9 mouse cellular contexts compared by ENCODE assay signal in the genomic region with DNA sequence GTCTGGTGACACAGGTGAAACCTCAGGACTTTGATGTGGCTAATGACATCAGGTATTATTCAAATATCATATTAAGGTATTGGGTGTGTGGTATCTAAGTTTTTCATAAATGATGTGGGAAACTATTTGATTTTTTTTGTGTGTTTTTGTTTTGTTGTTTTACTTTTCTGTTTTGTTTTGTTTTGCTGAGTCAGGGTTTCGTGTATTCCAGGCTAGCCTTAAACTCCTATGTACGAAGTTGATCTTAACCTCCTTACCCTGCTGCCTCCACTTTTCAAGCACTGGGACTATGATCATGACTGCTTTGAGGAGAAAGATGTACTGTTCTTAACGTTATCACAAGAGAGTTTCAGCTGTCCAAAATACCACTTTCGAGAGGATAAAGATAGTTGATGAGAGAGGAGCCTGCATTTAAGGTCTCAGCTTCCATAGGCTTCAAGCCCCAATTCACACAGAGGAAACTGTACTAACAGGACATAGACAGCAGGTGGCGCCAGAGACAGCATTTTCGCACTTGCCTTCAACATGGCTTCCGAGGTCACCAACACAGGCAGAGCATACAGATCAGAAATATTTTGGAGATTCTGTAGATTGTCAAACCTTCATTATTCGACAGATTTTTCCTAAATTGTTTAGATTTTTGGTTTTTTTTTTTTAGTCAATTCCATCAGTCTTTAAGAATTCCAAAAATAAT.
DNase-seq lines count a peak whose midpoint lies in the region; TF ChIP-seq lines count a peak whose summit lies in the region.
"Had no signal": no experiment of that assay in that cellular context is flagged by ENCODE, and none has a peak within 500 bp of the region (broad histone marks: within the 10 kb centered on the region; RNA-seq: fewer than 3 reads in every experiment).

No protein-coding gene starts in this region.

- peak; percentile 85 for DNase-seq in adrenal gland, postnatal 10 days
- peak; percentile 77 for DNase-seq in embryo, embryonic 11 days
- DNase-seq in heart, embryonic 10.5 days (ENCODE audit: low spot score) = peak; percentile 82
- DNase-seq in kidney, postnatal 4 days = peak; percentile 86
- DNase-seq in lung, adult 2 months = peak; percentile 53
- DNase-seq in retina, embryonic 14.5 days (ENCODE audit: low spot score) = peak; percentile 92
- peak; percentile 63 to 71 for DNase-seq in thymus, postnatal 36 days

- H3K27ac ChIP-seq in heart, embryonic 10.5 days = no peak overlapping the region
- H3K27ac ChIP-seq: limb, embryonic 15.5 days had no signal

- no peaks in the 10 kb centered on the region for H3K9me3 ChIP-seq in E14TG2a.4 (ENCODE audit: low read length)
- no peaks in the 10 kb centered on the region for H3K9me3 ChIP-seq in heart, embryonic 10.5 days
- H3K9me3 ChIP-seq: limb, embryonic 15.5 days had no signal

- no peak overlapping the region for H3K4me3 ChIP-seq in E14TG2a.4 (replicated peaks; ENCODE audit: low read length)
- H3K4me3 ChIP-seq in heart, embryonic 10.5 days = no peak overlapping the region
- no peak overlapping the region for H3K4me3 ChIP-seq in lung, adult 2 months (replicated peaks; ENCODE audit: extremely low read depth, low read depth, low read length)
- H3K4me3 ChIP-seq: limb, embryonic 15.5 days had no signal

- no peak for TF ChIP-seq POLR2A in lung, adult 2 months (IDR thresholded peaks at IDR 0.05; ENCODE audit: borderline replicate concordance, extremely low read depth, low read depth, low read length)

- peak; percentile 83 for TF ChIP-seq CTCF in E14TG2a.4 (conservative IDR thresholded peaks at IDR 0.05; ENCODE audit: low read length)
- peak; percentile 93 for TF ChIP-seq CTCF in lung, adult 2 months (IDR thresholded peaks at IDR 0.05; ENCODE audit: insufficient read depth, low read length)

- H3K36me3 ChIP-seq in E14TG2a.4 (ENCODE audit: insufficient read depth, low read length) = no peaks in the 10 kb centered on the region
- H3K36me3 ChIP-seq in heart, embryonic 10.5 days = no peaks in the 10 kb centered on the region
- H3K36me3 ChIP-seq: limb, embryonic 15.5 days had no signal

- H3K4me1 ChIP-seq in E14TG2a.4 (replicated peaks; ENCODE audit: low read depth, low read length) = no peaks in the 10 kb centered on the region
- H3K4me1 ChIP-seq in heart, embryonic 10.5 days = no peaks in the 10 kb centered on the region
- no peaks in the 10 kb centered on the region for H3K4me1 ChIP-seq in lung, adult 2 months (ENCODE audit: control insufficient read depth, insufficient read depth, low read length)
- H3K4me1 ChIP-seq: limb, embryonic 15.5 days had no signal

- peaks cover 12% of the 10 kb centered on the region; the same call in 1 of the 2 replicates for H3K27me3 ChIP-seq in E14TG2a.4 (ENCODE audit: insufficient read depth, low read length)
- no peaks in the 10 kb centered on the region for H3K27me3 ChIP-seq in heart, embryonic 10.5 days (ENCODE audit: insufficient read depth, poor library complexity, severe bottlenecking)
- H3K27me3 ChIP-seq: limb, embryonic 15.5 days had no signal

- WGBS in heart, embryonic 10.5 days = 29% methylated on average over 8 of the region's 8 CpGs
- WGBS in lung, adult 2 months = 19% methylated on average over 8 of the region's 8 CpGs
